Mouse (Mus musculus): ENCODE results near the gene Gm14459. TPM values are rescaled to one million over a fixed set of nuclear protein-coding genes. Genes with fewer than 3 reads are reported as not detected.
"Not testable (repeated sequence)": the region's sequence is repeated elsewhere in the genome, so short reads cannot be mapped to it uniquely, and the experiment has no call there.

The Gm14459 gene
- polyA plus RNA-seq (2015; fragmentation: Nextera tagmentation; extraction: Ambion mirVana) = not detected in 2 replicates

DNA sequence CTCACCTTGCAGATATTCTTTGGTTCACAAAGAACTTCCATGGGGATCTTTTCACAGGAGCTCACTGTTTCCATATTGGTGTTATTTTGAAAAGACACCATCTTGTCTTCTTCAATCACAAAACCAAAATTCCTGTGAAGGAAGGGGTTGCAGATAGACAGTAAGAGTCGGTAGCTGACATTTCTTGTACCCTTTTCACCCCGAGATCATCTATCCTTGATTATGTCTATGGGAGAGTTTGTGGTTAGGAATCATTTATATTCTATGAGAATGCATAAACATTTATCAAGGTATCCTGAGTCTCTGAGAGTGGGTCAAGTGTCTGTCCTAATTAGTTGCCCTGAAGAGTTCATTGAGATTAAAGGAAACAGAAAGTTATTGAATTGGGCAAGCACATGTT, at the start of gene Gm14459:
Gene Gm14459, minus strand, starts transcription at position 101 of the 400 bp plus-strand sequence.
- no peak within 1 kb of the TSS for H3K27ac ChIP-seq (ENCODE audit: low read depth, low read length)
- H3K27me3 ChIP-seq (replicated peaks; ENCODE audit: control insufficient read depth, insufficient read depth, low read length) = no peaks in the 10 kb centered on the region
- H3K4me3 ChIP-seq (ENCODE audit: low read length) = no peak within 1 kb of the TSS
- H3K9me3 ChIP-seq (ENCODE audit: control insufficient read depth, low read length) = peaks cover 2% of the 10 kb centered on the region; the same call in 1 of the 2 replicates
- H3K36me3 ChIP-seq (ENCODE audit: control insufficient read depth, insufficient read depth, low read length) = no peaks in the 10 kb centered on the region
- no peak within 1 kb of the TSS for H3K9ac ChIP-seq (ENCODE audit: low read depth, low read length)
- no peak within 1 kb of the TSS for H3K4me2 ChIP-seq (ENCODE audit: low read length)
- H3K4me1 ChIP-seq (ENCODE audit: control insufficient read depth, insufficient read depth, low read depth, low read length) = no peaks in the 10 kb centered on the region
- WGBS = 81% methylated on average over 2 of the region's 2 CpGs
- no peak for ATAC-seq

DNA sequence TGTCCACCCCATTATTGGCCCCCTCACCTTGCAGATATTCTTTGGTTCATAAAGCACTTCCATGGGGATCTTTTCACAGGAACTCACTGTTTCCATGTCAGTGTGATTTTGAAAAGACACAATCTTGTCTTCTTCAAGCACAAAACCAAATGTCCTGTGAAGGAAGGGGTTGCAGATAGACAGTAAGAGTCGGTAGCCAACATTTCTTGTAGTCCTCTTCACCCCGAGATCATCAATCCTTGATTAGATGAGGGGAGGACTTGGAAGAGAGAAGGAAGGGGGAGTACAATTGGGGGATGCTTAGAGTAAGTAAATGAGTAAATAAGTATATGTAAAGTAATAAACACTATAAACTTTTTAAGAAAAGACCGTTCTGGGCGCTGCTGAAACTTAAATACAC, 23.4 kb upstream of the Gm14459 start, which contains the start of gene Ssxb6:
Gene Ssxb6, minus strand, starts transcription at position 101 of the 400 bp plus-strand sequence.
- H3K4me3 ChIP-seq (ENCODE audit: low read length); H3K27me3 ChIP-seq (replicated peaks; ENCODE audit: control insufficient read depth, insufficient read depth, low read length); ATAC-seq; H3K4me1 ChIP-seq (ENCODE audit: control insufficient read depth, insufficient read depth, low read depth, low read length); H3K4me2 ChIP-seq (ENCODE audit: low read length); H3K9me3 ChIP-seq (ENCODE audit: control insufficient read depth, low read length); H3K27ac ChIP-seq (ENCODE audit: low read depth, low read length); H3K36me3 ChIP-seq (ENCODE audit: control insufficient read depth, insufficient read depth, low read length); H3K9ac ChIP-seq (ENCODE audit: low read depth, low read length): not testable (repeated sequence)
- WGBS = 79% methylated on average over 4 of the region's 4 CpGs

Other genes with a start within 250 kb of the Gm14459 start
- not detected in 2 replicates for gene Ssxb10, start 197.5 kb downstream of the Gm14459 start, polyA plus RNA-seq (2015; fragmentation: Nextera tagmentation; extraction: Ambion mirVana)
- not detected in 2 replicates for gene Ssxb9, start 158.0 kb downstream of the Gm14459 start, polyA plus RNA-seq (2015; fragmentation: Nextera tagmentation; extraction: Ambion mirVana)
- not detected in 2 replicates for gene Ssxb1, start 111.6 kb downstream of the Gm14459 start, polyA plus RNA-seq (2015; fragmentation: Nextera tagmentation; extraction: Ambion mirVana)
- gene Ssxb2, start 63.2 kb downstream of the Gm14459 start, polyA plus RNA-seq (2015; fragmentation: Nextera tagmentation; extraction: Ambion mirVana) = not detected in 2 replicates
- gene Ssxb6, start 23.3 kb upstream of the Gm14459 start, polyA plus RNA-seq (2015; fragmentation: Nextera tagmentation; extraction: Ambion mirVana) = not detected in 2 replicates
- not detected in 2 replicates for gene Ssxb3, start 66.9 kb upstream of the Gm14459 start, polyA plus RNA-seq (2015; fragmentation: Nextera tagmentation; extraction: Ambion mirVana)
- gene Ssxb8, start 165.9 kb upstream of the Gm14459 start, polyA plus RNA-seq (2015; fragmentation: Nextera tagmentation; extraction: Ambion mirVana) = not detected in 2 replicates
- gene Ssx9, start 223.5 kb upstream of the Gm14459 start, polyA plus RNA-seq (2015; fragmentation: Nextera tagmentation; extraction: Ambion mirVana) = not detected in 2 replicates